Mouse (Mus musculus) lung, adult 2 months (tissue): ENCODE data around the gene Apbb2. TPM values are rescaled to one million over a fixed set of nuclear protein-coding genes. Genes with fewer than 3 reads are reported as not detected.

Source experiments
- DNase-seq: peaks from one replicate; pipeline ENCODE4 v3.0.0; 2022
- H3K4me1 ChIP-seq: fragments of 200-500 bp; 2 replicates; pipeline ENCODE4 v1.6.1; 2011; ENCODE audit warnings: low read length; ENCODE audit not compliant: control insufficient read depth, insufficient read depth
- H3K4me3 ChIP-seq: fragments of 200-500 bp; replicated peaks from 2 replicates; pipeline ENCODE3; 2011; ENCODE audit warnings: low read depth, mild to moderate bottlenecking, control low read depth, low read length; ENCODE audit errors: extremely low read depth
- CTCF ChIP-seq: fragments of 200-500 bp; IDR thresholded peaks from 2 replicates; pipeline ENCODE4 v1.5.1; 2011; ENCODE audit warnings: mild to moderate bottlenecking, low read length, control low read depth; ENCODE audit not compliant: insufficient read depth
- POLR2A ChIP-seq: fragments of 200-500 bp; IDR thresholded peaks from 2 replicates; pipeline ENCODE4 v1.6.1; 2011; ENCODE audit warnings: low read depth, mild to moderate bottlenecking, control low read depth, low read length, borderline replicate concordance; ENCODE audit errors: extremely low read depth
- whole genome bisulfite sequencing: fragments of 180-500 bp; shearing (Covaris S2); methylation state at CpG from one replicate; pipeline ENCODE4 v1.1.7; 2018; 5-methylcytosine and 5-hydroxymethylcytosine counted together
- polyA plus RNA-seq: library from polyadenylated mRNA; depleted of rRNA; stranded (reverse); fragments of >200 nt; gene quantifications from 2 replicates; pipeline ENCODE4 v1.2.3, GENCODE M21; 2012

Apbb2 gene
- polyA plus RNA-seq, 1 experiment = 24.6 TPM

DNA sequence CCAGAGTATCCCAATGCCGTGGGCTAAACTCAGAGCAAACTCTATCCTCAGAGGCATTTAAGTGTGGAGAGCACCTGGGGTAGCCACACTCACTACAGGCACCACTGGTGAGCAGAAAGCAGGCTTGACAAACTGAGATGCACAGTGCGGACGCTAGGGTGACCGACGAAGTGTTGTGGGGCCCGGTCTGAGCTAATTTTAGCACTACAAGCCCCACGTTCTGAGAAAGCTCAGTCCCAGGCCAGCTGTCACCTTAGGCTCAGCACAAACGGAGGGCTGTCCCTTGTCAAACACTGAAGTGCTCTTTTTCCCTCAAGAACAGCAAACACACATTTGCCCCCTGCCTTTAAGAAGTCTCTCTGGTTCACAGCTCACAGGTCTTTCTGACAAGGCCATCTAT is 201.3 kb downstream of the Apbb2 start:
- H3K4me3 ChIP-seq = no peak overlapping the region
- TF ChIP-seq POLR2A = no peak
- TF ChIP-seq CTCF = no peak
- H3K4me1 ChIP-seq = no peaks in the 10 kb centered on the region
- DNase-seq = no peak
- 46% methylated on average over 8 of the region's 8 CpGs for WGBS

DNA sequence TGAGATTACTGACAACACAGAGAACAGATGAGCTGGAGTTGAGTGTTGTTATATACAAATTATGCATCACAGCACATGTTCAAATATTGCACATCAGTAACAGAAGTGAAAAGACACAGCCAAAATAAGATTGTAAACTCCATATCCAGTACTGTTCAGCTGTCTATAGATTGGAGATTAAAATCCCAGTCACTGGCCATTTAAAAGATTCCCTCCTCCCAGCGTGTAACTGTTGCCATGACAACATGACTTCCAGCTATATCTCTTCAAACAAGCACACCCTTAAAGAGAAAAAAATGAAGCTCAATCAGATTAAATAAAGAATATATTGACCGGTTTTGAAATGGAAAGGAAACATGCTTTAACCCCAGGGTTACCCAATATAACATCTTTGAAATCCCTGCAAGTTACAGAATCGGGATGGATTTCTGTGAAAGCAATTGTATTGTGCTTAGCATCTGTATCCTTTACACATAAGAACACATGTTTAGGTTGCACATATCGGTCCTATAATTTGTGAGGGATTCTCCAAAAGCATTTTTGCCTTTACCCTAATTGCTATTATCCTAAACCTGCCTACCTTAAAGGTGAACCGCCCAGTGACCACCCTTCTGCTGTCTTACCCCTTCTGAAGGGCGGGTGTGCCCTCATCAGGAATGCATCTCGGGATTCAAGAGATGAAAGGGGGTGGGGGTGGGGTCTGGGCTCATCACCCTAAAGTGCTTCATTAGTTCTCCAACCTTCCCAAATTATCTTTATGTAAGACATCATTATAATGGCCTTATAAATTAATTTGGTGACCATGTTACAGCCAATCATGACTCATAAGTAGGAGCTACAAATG is 202.7 kb downstream of the Apbb2 start:
- Histone ChIP-seq H3K4me1 (no peaks in the 10 kb centered on the region), H3K4me3 (no peak overlapping the region)
- 73% methylated on average over 7 of the region's 7 CpGs for WGBS
- no peak for TF ChIP-seq CTCF
- TF ChIP-seq POLR2A = no peak
- DNase-seq = no peak

DNA sequence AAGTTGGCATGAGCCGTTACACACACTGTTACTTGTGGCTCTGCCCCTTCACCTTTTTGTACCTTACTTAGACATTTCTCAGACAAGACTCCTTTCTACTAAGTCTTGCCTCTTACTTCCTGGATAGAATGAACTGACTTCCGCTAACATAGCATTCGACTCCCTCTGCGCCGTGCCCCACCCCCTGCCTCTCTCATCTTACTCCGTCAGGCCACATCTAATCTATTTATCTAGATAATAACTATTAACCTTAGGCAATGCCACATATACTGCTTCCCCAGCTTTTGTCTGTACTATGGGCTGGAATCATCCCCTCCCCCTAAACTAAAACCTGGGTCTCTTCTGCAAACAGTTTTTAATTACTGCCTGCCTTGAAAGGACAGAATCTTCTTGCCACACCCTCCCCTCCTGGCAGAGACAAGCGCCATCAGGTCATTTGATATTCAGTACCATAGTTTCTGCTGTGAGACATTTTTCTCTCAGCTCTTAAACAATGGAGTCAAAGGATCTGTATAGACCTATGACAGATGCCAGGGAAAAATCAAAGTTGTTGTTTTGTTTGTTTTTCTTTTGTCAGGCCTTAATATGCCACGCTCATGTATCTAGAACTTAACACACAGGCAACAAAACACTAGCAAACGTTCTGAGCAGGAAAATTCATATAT is 203.4 kb downstream of the Apbb2 start:
- no peak overlapping the region for H3K4me3 ChIP-seq
- no peak for DNase-seq
- H3K4me1 ChIP-seq = no peaks in the 10 kb centered on the region
- TF ChIP-seq CTCF = no peak
- no peak for TF ChIP-seq POLR2A
- whole genome bisulfite sequencing = 76% methylated on average over 9 of the region's 9 CpGs

DNA sequence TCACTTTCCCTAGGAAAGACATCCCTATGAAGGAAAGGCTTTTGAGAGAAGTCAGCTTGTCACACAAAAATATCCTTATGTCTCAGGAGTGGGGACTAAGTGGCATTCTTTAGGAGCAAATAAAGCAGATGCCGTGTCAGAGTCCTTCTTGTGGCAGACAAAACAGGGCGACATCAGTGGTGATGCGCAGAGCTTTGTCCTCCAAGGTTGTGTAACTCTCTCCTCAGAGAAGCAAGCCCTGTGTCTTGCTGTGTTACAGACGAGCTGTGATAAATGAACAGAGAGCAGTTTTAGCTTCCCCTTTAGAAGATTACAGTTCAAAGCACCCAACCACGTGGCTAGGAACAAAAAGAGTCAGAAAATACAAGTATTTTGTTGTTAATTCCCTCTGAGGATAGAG is 205.2 kb downstream of the Apbb2 start:
- H3K4me3 ChIP-seq = no peak overlapping the region
- no peak for DNase-seq
- no peaks in the 10 kb centered on the region for H3K4me1 ChIP-seq
- 70% methylated on average over 5 of the region's 5 CpGs for WGBS
- no peak for TF ChIP-seq CTCF
- no peak for TF ChIP-seq POLR2A

DNA sequence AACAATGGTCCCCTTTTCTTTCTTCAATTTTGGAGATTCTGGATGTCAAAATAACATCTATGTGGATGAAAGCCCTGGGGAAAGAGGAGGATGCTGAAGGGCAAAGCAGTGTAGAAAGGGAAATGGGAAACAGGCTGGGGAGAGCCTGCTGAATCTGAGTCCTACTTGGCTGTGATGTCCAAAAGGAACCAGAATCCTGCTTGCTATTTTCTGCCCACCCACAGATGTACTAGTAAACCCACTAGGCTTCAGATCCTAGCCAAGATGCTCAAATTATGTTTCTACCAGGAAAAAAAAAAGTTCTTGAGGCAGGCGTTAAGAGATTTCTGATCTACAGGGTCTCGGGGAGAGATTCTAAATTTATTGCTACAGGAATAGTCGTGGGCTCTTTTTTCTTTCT is 205.8 kb downstream of the Apbb2 start:
- TF ChIP-seq POLR2A (no peak), CTCF (no peak)
- Histone ChIP-seq H3K4me1 (no peaks in the 10 kb centered on the region), H3K4me3 (no peak overlapping the region)
- 88% methylated on average over 3 of the region's 3 CpGs for WGBS
- no peak for DNase-seq

DNA sequence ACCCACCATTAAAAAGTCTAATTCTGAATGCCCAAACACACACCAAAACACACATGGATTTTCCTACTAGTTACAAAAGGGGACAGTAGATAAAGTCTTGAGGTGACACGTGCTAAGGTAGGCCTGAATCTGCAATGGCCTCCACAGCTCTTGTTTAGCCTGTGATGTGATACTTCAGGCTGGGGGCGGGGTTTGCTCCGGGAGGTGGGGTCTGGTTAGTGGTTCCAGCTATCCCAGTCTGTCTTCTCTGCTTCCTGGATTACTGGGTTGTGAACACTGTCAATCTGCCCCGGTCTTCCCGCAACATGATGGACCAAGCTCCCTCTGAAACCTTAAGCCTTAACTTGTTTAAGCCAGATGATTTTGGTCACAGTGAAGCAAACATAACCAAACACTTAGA is 210.0 kb downstream of the Apbb2 start:
- Histone ChIP-seq H3K4me3 (no peak overlapping the region), H3K4me1 (peaks cover 5% of the 10 kb centered on the region; the same call in 1 of the 2 replicates)
- no peak for DNase-seq
- 90% methylated on average over 5 of the region's 5 CpGs for WGBS
- no peak for TF ChIP-seq POLR2A

DNA sequence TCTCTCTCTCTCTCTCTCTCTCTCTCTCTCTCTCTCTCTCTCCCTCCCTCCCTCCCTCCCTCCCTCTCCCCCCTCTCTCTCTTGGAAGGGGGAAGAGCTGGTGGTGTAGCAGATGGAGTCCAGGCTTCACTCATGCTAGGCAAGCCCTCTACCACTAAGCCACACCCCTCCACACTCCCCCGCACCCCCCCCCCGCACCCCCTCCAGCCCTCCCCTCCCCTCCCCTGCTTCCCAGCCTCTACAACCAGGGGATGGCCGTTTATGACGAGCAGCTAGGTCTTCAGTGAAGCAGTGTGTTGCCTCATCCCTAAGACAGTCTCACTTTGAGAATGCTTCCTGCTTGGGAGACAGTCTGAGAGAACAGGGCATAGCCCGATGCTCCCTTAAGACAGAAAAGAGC is 210.6 kb downstream of the Apbb2 start:
- no peak for DNase-seq
- WGBS = 40% methylated on average over 3 of the region's 5 CpGs
- H3K4me1 ChIP-seq = peaks cover 5% of the 10 kb centered on the region; the same call in 1 of the 2 replicates
- TF ChIP-seq CTCF = no peak
- no peak for TF ChIP-seq POLR2A
- no peak overlapping the region for H3K4me3 ChIP-seq

DNA sequence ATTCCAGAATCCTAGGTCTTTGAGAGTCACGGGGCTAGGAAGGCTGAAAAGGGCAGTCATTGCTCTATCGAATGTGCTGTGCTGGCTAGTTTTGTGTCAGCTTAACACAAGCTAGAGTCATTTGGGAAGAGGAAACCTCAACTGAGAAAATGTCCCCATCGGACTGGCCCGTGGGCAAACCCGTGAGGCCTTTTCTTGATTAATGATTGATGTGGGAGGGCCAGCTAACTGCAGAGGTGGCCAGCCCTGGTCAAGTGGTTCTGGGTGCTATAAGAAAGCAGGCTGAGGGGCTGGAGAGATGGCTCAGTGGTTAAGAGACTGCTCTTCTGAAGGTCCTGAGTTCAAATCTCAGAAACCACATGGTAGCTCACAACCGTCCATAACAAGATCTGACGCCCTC is 212.2 kb downstream of the Apbb2 start:
- Histone ChIP-seq H3K4me1 (peaks cover 5% of the 10 kb centered on the region; the same call in 1 of the 2 replicates), H3K4me3 (no peak overlapping the region)
- DNase-seq = no peak
- no peak for TF ChIP-seq POLR2A
- TF ChIP-seq CTCF = no peak
- WGBS = 84% methylated on average over 7 of the region's 7 CpGs

DNA sequence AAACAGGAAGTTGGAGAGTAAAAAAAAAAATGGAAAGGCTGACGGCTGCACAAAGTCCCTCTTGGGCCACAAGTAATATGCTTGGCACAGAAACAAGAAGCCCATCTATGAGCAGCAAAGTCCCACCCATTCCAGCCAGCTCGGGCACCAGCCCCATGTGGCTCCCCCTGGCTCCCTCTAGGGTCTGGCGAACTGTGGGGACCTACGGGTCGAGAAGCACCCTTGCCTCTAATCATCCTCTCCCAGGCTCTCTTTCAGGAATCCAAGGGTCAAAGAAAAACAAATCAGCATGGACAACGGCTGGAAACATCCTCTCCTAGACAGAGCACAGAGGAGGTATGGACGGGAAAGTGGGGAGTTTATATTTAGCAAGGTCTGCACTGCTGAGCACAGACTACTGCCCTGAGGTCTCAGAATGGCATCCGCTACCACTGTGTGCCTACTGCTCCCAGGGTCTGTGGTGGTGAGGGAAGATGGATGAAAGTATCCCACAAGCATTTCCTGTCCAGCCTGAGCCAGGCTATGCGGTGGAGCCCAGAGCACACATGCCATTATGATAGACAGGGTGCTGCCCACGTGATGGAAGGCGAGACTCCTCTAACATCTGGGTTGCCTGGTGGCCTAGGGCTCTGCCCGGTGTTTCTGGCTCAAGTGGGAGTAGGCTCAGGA is 212.7 kb downstream of the Apbb2 start:
- H3K4me1 ChIP-seq = peaks cover 5% of the 10 kb centered on the region; the same call in 1 of the 2 replicates
- WGBS = 42% methylated on average over 12 of the region's 12 CpGs
- DNase-seq = no peak
- TF ChIP-seq POLR2A (no peak), CTCF (no peak)
- no peak overlapping the region for H3K4me3 ChIP-seq

DNA sequence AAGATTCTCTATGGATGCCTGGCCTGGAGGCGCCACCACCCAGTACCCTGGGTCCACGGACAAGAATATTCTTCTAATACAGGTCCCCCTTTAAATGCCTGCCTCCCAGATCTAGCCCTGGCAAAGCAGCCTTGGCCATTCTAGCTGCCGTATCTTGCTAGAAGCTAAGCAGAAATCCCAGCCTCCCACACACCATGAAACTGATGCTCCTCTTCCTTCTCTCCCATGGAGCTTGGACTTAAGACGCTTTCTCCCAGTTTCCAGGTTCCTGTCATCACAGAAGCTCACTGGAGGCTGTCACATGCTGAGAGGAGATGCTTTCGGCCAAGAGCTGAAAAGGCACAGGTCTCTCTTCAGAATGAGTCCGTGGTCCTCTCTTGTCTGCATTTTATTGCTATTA is 213.3 kb downstream of the Apbb2 start:
- DNase-seq = no peak
- WGBS = 79% methylated on average over 6 of the region's 6 CpGs
- TF ChIP-seq CTCF (no peak), POLR2A (no peak)
- peaks cover 5% of the 10 kb centered on the region; the same call in 1 of the 2 replicates for H3K4me1 ChIP-seq
- H3K4me3 ChIP-seq = no peak overlapping the region
